Mouse (Mus musculus): ENCODE results near the gene Foxp1. TPM values are rescaled to one million over a fixed set of nuclear protein-coding genes. Genes with fewer than 3 reads are reported as not detected.

Foxp1 gene
- total and polyA plus RNA-seq, 3 experiments, result 57.4 to 88.1 (median 79.8) TPM

GRCm38 (mm10) chr6:99470906-99471305, 51.6 kb downstream of the Foxp1 start:
- H3K27me3 ChIP-seq (ENCODE audit: insufficient read depth, low read length), result no peaks in the 10 kb centered on the region
- H3K36me3 ChIP-seq (replicated peaks), result peaks cover 36% of the 10 kb centered on the region
- no peak overlapping the region for H3K4me3 ChIP-seq (ENCODE audit: low read depth, low read length)
- no peaks in the 10 kb centered on the region for H3K9me3 ChIP-seq (replicated peaks)
- H3K4me1 ChIP-seq (ENCODE audit: insufficient read depth, low read depth, low read length), result no peaks in the 10 kb centered on the region
- no peak for ATAC-seq (ENCODE audit: extremely low read depth, insufficient number of reproducible peaks, low FRiP score, poor library complexity, severe bottlenecking)
- DNase-seq (ENCODE audit: low spot score), result no peak
- TF ChIP-seq GATA1 (IDR thresholded peaks at IDR 0.05; ENCODE audit: borderline replicate concordance, low read length) (no peak), CTCF (IDR thresholded peaks at IDR 0.05; ENCODE audit: low read depth, low read length) (no peak), TAL1 (conservative IDR thresholded peaks at IDR 0.05; ENCODE audit: low read depth, low read length) (no peak), POLR2AphosphoS5 (IDR thresholded peaks at IDR 0.05; ENCODE audit: insufficient replicate concordance, low read depth, low read length) (no peak), GATA2 (IDR thresholded peaks at IDR 0.05; ENCODE audit: borderline replicate concordance, low read depth, low read length) (no peak)

- Histone ChIP-seq H3K36me3 (replicated peaks) (peaks cover 46% of the 10 kb centered on the region), H3K4me3 (ENCODE audit: low read depth, low read length) (no peak overlapping the region), H3K27me3 (ENCODE audit: insufficient read depth, low read length) (no peaks in the 10 kb centered on the region), H3K9me3 (replicated peaks) (no peaks in the 10 kb centered on the region), H3K4me1 (ENCODE audit: insufficient read depth, low read depth, low read length) (no peaks in the 10 kb centered on the region)
- no peak for DNase-seq (ENCODE audit: low spot score)
- no peak for ATAC-seq (ENCODE audit: extremely low read depth, insufficient number of reproducible peaks, low FRiP score, poor library complexity, severe bottlenecking)
- TF ChIP-seq TAL1 (conservative IDR thresholded peaks at IDR 0.05; ENCODE audit: low read depth, low read length) (no peak), GATA1 (IDR thresholded peaks at IDR 0.05; ENCODE audit: borderline replicate concordance, low read length) (no peak), GATA2 (IDR thresholded peaks at IDR 0.05; ENCODE audit: borderline replicate concordance, low read depth, low read length) (no peak), POLR2AphosphoS5 (IDR thresholded peaks at IDR 0.05; ENCODE audit: insufficient replicate concordance, low read depth, low read length) (no peak), CTCF (IDR thresholded peaks at IDR 0.05; ENCODE audit: low read depth, low read length) (no peak)
Observed at GRCm38 (mm10) chr6:99469134-99469834, 53.2 kb downstream of the Foxp1 start.

GRCm38 (mm10) chr6:99467831-99468230, 54.7 kb downstream of the Foxp1 start:
- no peaks in the 10 kb centered on the region for H3K4me1 ChIP-seq (ENCODE audit: insufficient read depth, low read depth, low read length)
- no peaks in the 10 kb centered on the region for H3K9me3 ChIP-seq (replicated peaks)
- peaks cover 47% of the 10 kb centered on the region for H3K36me3 ChIP-seq (replicated peaks)
- no peak overlapping the region for H3K4me3 ChIP-seq (ENCODE audit: low read depth, low read length)
- TF ChIP-seq TAL1 (conservative IDR thresholded peaks at IDR 0.05; ENCODE audit: low read depth, low read length) (no peak), GATA2 (IDR thresholded peaks at IDR 0.05; ENCODE audit: borderline replicate concordance, low read depth, low read length) (no peak), GATA1 (IDR thresholded peaks at IDR 0.05; ENCODE audit: borderline replicate concordance, low read length) (no peak), POLR2AphosphoS5 (IDR thresholded peaks at IDR 0.05; ENCODE audit: insufficient replicate concordance, low read depth, low read length) (no peak), CTCF (IDR thresholded peaks at IDR 0.05; ENCODE audit: low read depth, low read length) (no peak)
- DNase-seq (ENCODE audit: low spot score) (no peak), ATAC-seq (ENCODE audit: extremely low read depth, insufficient number of reproducible peaks, low FRiP score, poor library complexity, severe bottlenecking) (no peak)
- no peaks in the 10 kb centered on the region for H3K27me3 ChIP-seq (ENCODE audit: insufficient read depth, low read length)

GRCm38 (mm10) chr6:99467109-99467508, 55.4 kb downstream of the Foxp1 start:
- no peaks in the 10 kb centered on the region for H3K9me3 ChIP-seq (replicated peaks)
- H3K27me3 ChIP-seq (ENCODE audit: insufficient read depth, low read length), result no peaks in the 10 kb centered on the region
- no peak for TF ChIP-seq POLR2AphosphoS5 (IDR thresholded peaks at IDR 0.05; ENCODE audit: insufficient replicate concordance, low read depth, low read length)
- no peak for TF ChIP-seq GATA1 (IDR thresholded peaks at IDR 0.05; ENCODE audit: borderline replicate concordance, low read length)
- no peak for TF ChIP-seq GATA2 (IDR thresholded peaks at IDR 0.05; ENCODE audit: borderline replicate concordance, low read depth, low read length)
- TF ChIP-seq CTCF (IDR thresholded peaks at IDR 0.05; ENCODE audit: low read depth, low read length), result no peak
- no peak for TF ChIP-seq TAL1 (conservative IDR thresholded peaks at IDR 0.05; ENCODE audit: low read depth, low read length)
- H3K4me3 ChIP-seq (ENCODE audit: low read depth, low read length), result no peak overlapping the region
- H3K4me1 ChIP-seq (ENCODE audit: insufficient read depth, low read depth, low read length), result no peaks in the 10 kb centered on the region
- peaks cover 51% of the 10 kb centered on the region for H3K36me3 ChIP-seq (replicated peaks)
- no peak for DNase-seq (ENCODE audit: low spot score)
- ATAC-seq (ENCODE audit: extremely low read depth, insufficient number of reproducible peaks, low FRiP score, poor library complexity, severe bottlenecking), result no peak

- Histone ChIP-seq H3K4me1 (ENCODE audit: insufficient read depth, low read depth, low read length) (no peaks in the 10 kb centered on the region), H3K9me3 (replicated peaks) (no peaks in the 10 kb centered on the region), H3K27me3 (ENCODE audit: insufficient read depth, low read length) (no peaks in the 10 kb centered on the region), H3K4me3 (ENCODE audit: low read depth, low read length) (no peak overlapping the region), H3K36me3 (replicated peaks) (peaks cover 52% of the 10 kb centered on the region)
- TF ChIP-seq GATA1 (IDR thresholded peaks at IDR 0.05; ENCODE audit: borderline replicate concordance, low read length), result no peak
- no peak for TF ChIP-seq GATA2 (IDR thresholded peaks at IDR 0.05; ENCODE audit: borderline replicate concordance, low read depth, low read length)
- no peak for TF ChIP-seq POLR2AphosphoS5 (IDR thresholded peaks at IDR 0.05; ENCODE audit: insufficient replicate concordance, low read depth, low read length)
- no peak for TF ChIP-seq CTCF (IDR thresholded peaks at IDR 0.05; ENCODE audit: low read depth, low read length)
- no peak for TF ChIP-seq TAL1 (conservative IDR thresholded peaks at IDR 0.05; ENCODE audit: low read depth, low read length)
- DNase-seq (ENCODE audit: low spot score), result no peak
- no peak for ATAC-seq (ENCODE audit: extremely low read depth, insufficient number of reproducible peaks, low FRiP score, poor library complexity, severe bottlenecking)
Observed at GRCm38 (mm10) chr6:99466354-99466753, 56.2 kb downstream of the Foxp1 start.

- no peak for ATAC-seq (ENCODE audit: extremely low read depth, insufficient number of reproducible peaks, low FRiP score, poor library complexity, severe bottlenecking)
- TF ChIP-seq GATA1 (IDR thresholded peaks at IDR 0.05; ENCODE audit: borderline replicate concordance, low read length), result no peak
- no peak for TF ChIP-seq CTCF (IDR thresholded peaks at IDR 0.05; ENCODE audit: low read depth, low read length)
- TF ChIP-seq TAL1 (conservative IDR thresholded peaks at IDR 0.05; ENCODE audit: low read depth, low read length), result no peak
- no peak for TF ChIP-seq POLR2AphosphoS5 (IDR thresholded peaks at IDR 0.05; ENCODE audit: insufficient replicate concordance, low read depth, low read length)
- no peak for TF ChIP-seq GATA2 (IDR thresholded peaks at IDR 0.05; ENCODE audit: borderline replicate concordance, low read depth, low read length)
- Histone ChIP-seq H3K36me3 (replicated peaks) (peaks cover 56% of the 10 kb centered on the region), H3K4me3 (ENCODE audit: low read depth, low read length) (no peak overlapping the region), H3K4me1 (ENCODE audit: insufficient read depth, low read depth, low read length) (no peaks in the 10 kb centered on the region), H3K27me3 (ENCODE audit: insufficient read depth, low read length) (no peaks in the 10 kb centered on the region), H3K9me3 (replicated peaks) (no peaks in the 10 kb centered on the region)
- no peak for DNase-seq (ENCODE audit: low spot score)
Observed at GRCm38 (mm10) chr6:99464449-99464848, 58.1 kb downstream of the Foxp1 start.

All from G1E (cell line).